Mouse (Mus musculus) heart, embryonic 14.5 days (tissue): ENCODE results near the gene Pdzk1ip1. TPM values are rescaled to one million over a fixed set of nuclear protein-coding genes. Genes with fewer than 3 reads are reported as not detected.

Source experiments
- ATAC-seq: fragments of 200-750 bp; cut with Nextera tagmentation; 2 replicates; pipeline ENCODE4 v1.8.0; 2017; ENCODE audit warnings: low read depth, moderate TSS enrichment; ENCODE audit not compliant: insufficient number of reproducible peaks, insufficient read depth, low FRiP score
- H3K27ac ChIP-seq, 2 experiments: fragments of 200-500 bp in 1 of 2; fragments of 300-500 bp in 1 of 2; sonication (generic) in 1 of 2; replicated peaks in 1 of 2; 2 replicates each; pipeline ENCODE4 v1.5.1; 2012 to 2014; ENCODE audit warnings: low read depth in 2 of 2, low read length in 2 of 2, control low read depth in 1 of 2, mild to moderate bottlenecking in 1 of 2, mixed read lengths in 1 of 2; ENCODE audit not compliant: control insufficient read depth in 1 of 2, insufficient read depth in 1 of 2
- H3K27me3 ChIP-seq: fragments of 300-500 bp; sonication (generic); 2 replicates; pipeline ENCODE4 v1.6.1; 2014; ENCODE audit warnings: mild to moderate bottlenecking, low read length, control low read depth; ENCODE audit not compliant: control insufficient read depth, insufficient read depth
- H3K36me3 ChIP-seq: fragments of 300-500 bp; sonication (generic); 2 replicates; pipeline ENCODE4 v1.6.1; 2014; ENCODE audit warnings: mild to moderate bottlenecking, control low read depth, low read length, mixed read lengths; ENCODE audit not compliant: control insufficient read depth, insufficient read depth
- H3K4me1 ChIP-seq, 2 experiments: fragments of 200-500 bp in 1 of 2; fragments of 300-500 bp in 1 of 2; sonication (generic) in 1 of 2; 2 replicates each; pipeline ENCODE4 v1.6.1; 2012 to 2014; ENCODE audit warnings: low read length in 2 of 2, control low read depth in 1 of 2, mixed read lengths in 1 of 2; ENCODE audit not compliant: control insufficient read depth in 2 of 2, insufficient read depth in 2 of 2
- H3K4me2 ChIP-seq: fragments of 300-500 bp; sonication (generic); 2 replicates; pipeline ENCODE4 v1.6.1; 2014; ENCODE audit warnings: mild to moderate bottlenecking, low read length
- H3K4me3 ChIP-seq, 2 experiments: fragments of 200-500 bp in 1 of 2; fragments of 300-500 bp in 1 of 2; sonication (generic) in 1 of 2; 2 replicates each; pipeline ENCODE4 v1.5.1; 2012 to 2014; ENCODE audit warnings: low read length in 2 of 2, mild to moderate bottlenecking in 2 of 2, control low read depth in 1 of 2, low read depth in 1 of 2, moderate library complexity in 1 of 2; ENCODE audit not compliant: control insufficient read depth in 1 of 2, insufficient read depth in 1 of 2
- H3K9ac ChIP-seq: fragments of 300-500 bp; sonication (generic); 2 replicates; pipeline ENCODE4 v1.6.1; 2014; ENCODE audit warnings: mild to moderate bottlenecking, low read length
- H3K9me3 ChIP-seq: fragments of 300-500 bp; sonication (generic); 2 replicates; pipeline ENCODE4 v1.6.1; 2016; ENCODE audit warnings: low read length, control low read depth; ENCODE audit not compliant: control insufficient read depth
- WGBS: fragments of 180-500 bp; shearing (Covaris S2); extraction: QIAGEN DNeasy Blood & Tissue Kit; methylation state at CpG from one replicate; pipeline ENCODE4 v1.1.7; 2014; 5-methylcytosine and 5-hydroxymethylcytosine counted together
- polyA plus RNA-seq: library from polyadenylated mRNA; unstranded; fragments of >200 nt; fragmentation: Nextera tagmentation; extraction: Ambion mirVana; gene quantifications from 2 replicates; pipeline ENCODE4 v1.2.1, GENCODE M21; 2014

Gene Pdzk1ip1
- polyA plus RNA-seq, 1 experiment from 2014 or later: 4.1 TPM

GRCm38 (mm10) chr4:115103510-115103909 lies 15.0 kb downstream of the Pdzk1ip1 start:
- H3K4me2 ChIP-seq: no peak overlapping the region
- H3K9me3 ChIP-seq: no peaks in the 10 kb centered on the region
- H3K4me3 ChIP-seq: no peak overlapping the region
- H3K27me3 ChIP-seq: no peaks in the 10 kb centered on the region
- no peaks in the 10 kb centered on the region for H3K36me3 ChIP-seq
- no peaks in the 10 kb centered on the region for H3K4me1 ChIP-seq
- ATAC-seq: no peak
- no peak overlapping the region for H3K27ac ChIP-seq
- H3K9ac ChIP-seq: no peak overlapping the region
- WGBS: 41% methylated on average over 4 of the region's 4 CpGs

- 58% methylated on average over 2 of the region's 2 CpGs for WGBS
- H3K4me1 ChIP-seq: no peaks in the 10 kb centered on the region
- no peak for ATAC-seq
- H3K4me3 ChIP-seq: no peak overlapping the region
- no peak overlapping the region for H3K9ac ChIP-seq
- no peaks in the 10 kb centered on the region for H3K27me3 ChIP-seq
- H3K27ac ChIP-seq: no peak overlapping the region
- H3K9me3 ChIP-seq: no peaks in the 10 kb centered on the region
- H3K36me3 ChIP-seq: no peaks in the 10 kb centered on the region
- H3K4me2 ChIP-seq: no peak overlapping the region
These were observed 22.7 kb downstream of the Pdzk1ip1 start for GRCm38 (mm10) chr4:115111167-115111566.

DNA sequence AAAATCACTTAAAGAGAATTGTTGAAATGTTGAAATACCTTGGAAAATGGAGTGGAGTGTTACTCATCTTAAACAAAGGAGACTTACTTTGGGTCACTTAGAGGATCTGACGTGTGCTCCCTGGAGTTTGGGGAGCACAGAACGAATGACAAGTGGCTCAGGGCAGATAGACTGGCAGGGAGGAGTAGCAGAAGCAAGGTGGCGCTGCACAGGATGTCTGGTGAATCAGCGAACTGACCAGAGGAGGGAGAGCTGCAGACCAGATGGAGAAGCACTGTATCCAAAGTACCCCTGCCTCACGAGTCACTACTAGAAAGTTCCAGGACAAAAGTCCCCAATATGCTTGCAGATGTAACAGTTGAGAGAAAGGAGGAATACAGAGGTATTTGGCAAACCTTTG lies 24.8 kb downstream of the Pdzk1ip1 start:
- H3K4me3 ChIP-seq: no peak overlapping the region
- 20% methylated on average over 5 of the region's 5 CpGs for WGBS
- no peaks in the 10 kb centered on the region for H3K27me3 ChIP-seq
- H3K36me3 ChIP-seq: no peaks in the 10 kb centered on the region
- no peak overlapping the region for H3K9ac ChIP-seq
- no peaks in the 10 kb centered on the region for H3K4me1 ChIP-seq
- ATAC-seq: no peak
- no peak overlapping the region for H3K4me2 ChIP-seq
- H3K9me3 ChIP-seq: no peaks in the 10 kb centered on the region
- no peak overlapping the region for H3K27ac ChIP-seq

DNA sequence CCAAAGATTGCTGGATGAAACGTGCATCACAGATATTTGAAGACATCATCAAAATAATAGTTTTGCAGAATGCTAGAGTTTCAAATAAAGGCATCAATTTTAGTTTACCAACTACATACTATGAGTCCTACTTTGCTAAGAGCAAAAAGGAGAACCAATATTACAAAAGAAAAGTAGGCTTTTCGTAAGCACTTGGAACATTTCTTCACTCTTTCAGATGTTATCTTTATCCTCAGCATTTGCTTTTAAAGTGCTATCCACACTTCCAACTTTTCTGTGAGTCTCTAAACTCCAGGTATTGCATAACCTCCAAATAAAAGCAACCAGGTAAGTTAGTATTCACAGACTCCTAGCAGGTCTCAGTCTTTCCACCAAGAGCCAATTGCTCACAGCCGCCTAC lies 31.1 kb downstream of the Pdzk1ip1 start:
- Histone ChIP-seq H3K4me3 (no peak overlapping the region), H3K4me2 (no peak overlapping the region), H3K36me3 (no peaks in the 10 kb centered on the region), H3K9ac (no peak overlapping the region), H3K27me3 (no peaks in the 10 kb centered on the region), H3K27ac (no peak overlapping the region), H3K9me3 (no peaks in the 10 kb centered on the region), H3K4me1 (no peaks in the 10 kb centered on the region)
- WGBS: 72% methylated on average over 3 of the region's 3 CpGs
- ATAC-seq: no peak

DNA sequence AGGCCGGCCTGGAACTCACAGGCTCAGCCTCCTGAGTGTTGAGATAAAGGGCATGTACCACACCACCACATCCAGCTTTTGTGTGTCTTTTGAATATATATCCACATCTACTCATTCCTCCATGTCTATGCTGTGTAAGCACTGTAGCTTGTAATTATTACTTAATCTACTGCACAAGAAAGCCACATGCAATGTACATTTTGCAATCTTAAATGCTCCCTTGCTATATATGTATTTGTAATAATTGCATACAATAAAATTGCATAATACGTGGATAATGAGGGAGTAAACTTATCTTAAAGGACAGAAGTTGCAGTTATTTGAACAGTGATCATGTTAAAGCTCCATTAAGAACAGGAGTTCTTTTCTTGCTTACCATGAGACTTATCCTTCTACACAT lies 32.7 kb downstream of the Pdzk1ip1 start:
- 66% methylated on average over 2 of the region's 2 CpGs for WGBS
- H3K27ac ChIP-seq: no peak overlapping the region
- H3K9me3 ChIP-seq: no peaks in the 10 kb centered on the region
- no peaks in the 10 kb centered on the region for H3K36me3 ChIP-seq
- H3K9ac ChIP-seq: no peak overlapping the region
- no peaks in the 10 kb centered on the region for H3K27me3 ChIP-seq
- H3K4me2 ChIP-seq: no peak overlapping the region
- H3K4me3 ChIP-seq: no peak overlapping the region
- ATAC-seq: no peak
- no peaks in the 10 kb centered on the region for H3K4me1 ChIP-seq

- ATAC-seq: no peak
- Histone ChIP-seq H3K4me3 (no peak overlapping the region), H3K9ac (no peak overlapping the region), H3K9me3 (no peaks in the 10 kb centered on the region), H3K4me2 (no peak overlapping the region), H3K4me1 (no peaks in the 10 kb centered on the region), H3K27me3 (no peaks in the 10 kb centered on the region), H3K36me3 (no peaks in the 10 kb centered on the region), H3K27ac (no peak overlapping the region)
- WGBS: 69% methylated on average over 5 of the region's 5 CpGs
These were observed 33.1 kb downstream of the Pdzk1ip1 start for GRCm38 (mm10) chr4:115121608-115122007.

- Histone ChIP-seq H3K9me3 (no peaks in the 10 kb centered on the region), H3K4me1 (no peaks in the 10 kb centered on the region), H3K27ac (no peak overlapping the region), H3K4me3 (no peak overlapping the region), H3K27me3 (no peaks in the 10 kb centered on the region), H3K9ac (no peak overlapping the region), H3K36me3 (no peaks in the 10 kb centered on the region), H3K4me2 (no peak overlapping the region)
- WGBS: 50% methylated on average over 2 of the region's 2 CpGs
- no peak for ATAC-seq
These were observed 35.0 kb downstream of the Pdzk1ip1 start for GRCm38 (mm10) chr4:115123507-115123906.

- no peak overlapping the region for H3K27ac ChIP-seq
- H3K4me1 ChIP-seq: no peaks in the 10 kb centered on the region
- ATAC-seq: no peak
- no peak overlapping the region for H3K9ac ChIP-seq
- no peaks in the 10 kb centered on the region for H3K27me3 ChIP-seq
- H3K4me3 ChIP-seq: no peak overlapping the region
- no peak overlapping the region for H3K4me2 ChIP-seq
- no peaks in the 10 kb centered on the region for H3K9me3 ChIP-seq
- H3K36me3 ChIP-seq: no peaks in the 10 kb centered on the region
These were observed 36.2 kb downstream of the Pdzk1ip1 start for GRCm38 (mm10) chr4:115124713-115125112.
